Mouse (Mus musculus) inflammation-experienced regulatory T-cells, adult 6 months (primary cell): ENCODE results near the gene Fer. TPM values are rescaled to one million over a fixed set of nuclear protein-coding genes. Genes with fewer than 3 reads are reported as not detected.

Source experiments
- ATAC-seq: one replicate; pipeline ENCODE4 v1.8.0; 2017
- polyA plus RNA-seq, 3 experiments: library from polyadenylated mRNA; unstranded; fragments of 100-300 nt; shearing (Covaris generic); gene quantifications; one replicate each; pipeline ENCODE4 v1.2.1; 2017

Fer gene
- polyA plus RNA-seq, 3 experiments from 2014 or later, result 0.91 TPM; not detected in 2

DNA sequence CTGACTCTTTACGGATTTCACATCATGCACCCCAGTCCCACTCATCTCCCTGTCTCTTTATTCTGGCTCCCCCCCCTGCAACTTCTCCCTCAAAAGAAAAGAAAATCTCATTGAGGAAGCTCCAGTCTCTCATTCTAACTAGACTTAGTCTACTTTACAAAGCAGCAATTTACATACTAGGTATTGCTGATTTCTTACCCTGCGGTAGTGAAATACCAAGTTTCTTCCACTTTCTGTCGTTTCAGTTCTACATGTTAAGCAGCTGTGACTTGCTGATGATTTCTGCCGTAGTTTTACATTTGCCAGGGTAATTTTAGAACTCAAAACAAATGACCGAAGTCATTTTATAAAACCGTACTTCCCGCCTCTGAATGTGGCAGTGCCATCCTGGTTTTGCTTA, 8.9 kb downstream of the Fer start:
- no peak for ATAC-seq

GRCm38 (mm10) chr17:63878889-63879288, 16.0 kb downstream of the Fer start:
- ATAC-seq, result no peak

DNA sequence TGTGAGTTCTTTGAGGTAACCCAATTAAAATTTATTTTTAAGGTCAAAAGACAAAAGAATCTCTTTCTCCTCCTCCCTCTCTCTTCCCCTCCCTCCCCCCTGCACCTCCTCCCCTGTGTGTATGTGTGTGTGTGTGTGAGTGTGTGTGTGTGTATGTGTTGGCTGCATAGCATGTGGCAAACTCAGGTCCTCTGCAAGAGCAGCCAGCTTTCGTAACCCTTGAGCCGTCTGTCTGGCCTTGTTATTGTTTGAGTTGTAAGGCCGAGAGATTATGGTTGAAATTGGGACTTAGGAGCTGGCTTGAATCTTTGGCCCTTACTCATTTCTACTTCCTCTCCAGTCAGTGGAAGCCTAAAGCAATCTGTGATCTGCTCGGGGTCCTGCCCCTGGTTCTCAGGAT, 17.1 kb downstream of the Fer start:
- no peak for ATAC-seq

GRCm38 (mm10) chr17:63886988-63887387, 24.1 kb downstream of the Fer start:
- no peak for ATAC-seq

DNA sequence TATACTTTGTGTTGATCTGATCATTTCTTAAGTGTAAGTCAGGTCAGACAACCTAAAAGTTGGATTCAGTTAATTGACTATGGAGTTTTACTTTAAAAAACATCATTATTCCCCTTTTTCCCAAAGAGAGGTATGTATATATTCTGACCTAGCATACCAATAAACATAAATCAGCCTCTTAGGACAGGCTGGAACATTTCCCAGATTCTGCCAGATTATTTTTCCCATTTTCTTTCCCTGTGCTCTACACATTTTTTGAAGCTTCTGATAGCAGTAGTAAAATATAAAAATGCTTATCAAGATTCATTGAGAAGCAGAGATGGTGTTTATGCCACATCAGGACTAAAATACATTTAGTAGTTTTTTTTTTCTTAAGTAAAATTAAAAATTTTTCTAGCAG, 27.7 kb downstream of the Fer start:
- ATAC-seq, result no peak

GRCm38 (mm10) chr17:63895829-63896228, 33.0 kb downstream of the Fer start:
- no peak for ATAC-seq

GRCm38 (mm10) chr17:63897050-63897449, 34.2 kb downstream of the Fer start:
- no peak for ATAC-seq

- no peak for ATAC-seq
Measured at GRCm38 (mm10) chr17:63909297-63909696, 46.4 kb downstream of the Fer start.

DNA sequence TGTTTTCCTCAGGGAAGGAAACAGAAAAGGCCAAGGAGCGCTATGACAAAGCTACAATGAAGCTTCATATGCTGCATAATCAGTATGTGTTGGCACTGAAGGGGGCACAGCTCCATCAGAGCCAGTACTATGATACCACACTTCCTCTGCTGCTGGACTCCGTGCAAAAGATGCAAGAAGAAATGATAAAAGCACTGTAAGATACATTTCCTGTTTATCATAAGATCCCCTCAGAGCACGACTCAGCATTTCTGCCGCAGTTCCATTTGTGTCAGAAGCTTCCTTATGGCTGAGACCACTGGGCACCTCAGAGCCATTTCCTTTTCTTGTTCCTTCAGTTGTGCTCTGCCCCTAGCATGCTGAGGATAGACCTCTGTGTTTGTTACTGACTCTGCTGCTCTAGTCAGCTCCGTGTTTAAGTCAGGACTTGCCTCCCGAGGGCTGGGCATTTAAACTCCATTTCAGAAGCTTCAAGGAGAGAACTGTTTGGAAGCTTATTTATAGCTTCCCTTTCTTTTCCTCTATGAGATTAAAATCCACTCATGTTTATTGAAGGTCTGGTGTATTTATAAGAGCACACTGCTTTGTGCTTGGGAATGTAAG, 58.8 kb downstream of the Fer start:
- no peak for ATAC-seq

GRCm38 (mm10) chr17:63925581-63925980, 62.7 kb downstream of the Fer start:
- no peak for ATAC-seq

GRCm38 (mm10) chr17:63930634-63931033, 67.8 kb downstream of the Fer start:
- ATAC-seq, result no peak

- ATAC-seq, result no peak
Measured at GRCm38 (mm10) chr17:63931556-63931955, 68.7 kb downstream of the Fer start.

DNA sequence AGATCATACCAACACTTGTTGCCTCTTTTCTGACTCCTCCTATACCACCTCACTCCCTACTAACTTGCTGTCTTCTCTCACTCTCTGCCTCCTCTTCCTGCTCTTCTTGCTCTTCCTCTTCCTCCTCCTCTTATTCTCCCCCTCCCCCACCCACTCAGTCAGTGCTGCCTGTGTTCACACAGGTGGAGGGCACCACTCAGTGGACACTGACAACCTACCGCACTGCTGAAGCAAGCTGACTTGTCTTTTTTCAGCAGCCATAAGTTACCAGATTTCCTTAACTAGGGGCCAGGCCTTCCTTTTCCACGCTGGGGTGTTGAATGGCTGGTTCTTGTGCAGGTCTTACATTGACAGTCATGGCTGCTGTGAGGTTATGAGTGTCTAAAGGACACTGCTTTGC, 72.5 kb downstream of the Fer start:
- no peak for ATAC-seq

DNA sequence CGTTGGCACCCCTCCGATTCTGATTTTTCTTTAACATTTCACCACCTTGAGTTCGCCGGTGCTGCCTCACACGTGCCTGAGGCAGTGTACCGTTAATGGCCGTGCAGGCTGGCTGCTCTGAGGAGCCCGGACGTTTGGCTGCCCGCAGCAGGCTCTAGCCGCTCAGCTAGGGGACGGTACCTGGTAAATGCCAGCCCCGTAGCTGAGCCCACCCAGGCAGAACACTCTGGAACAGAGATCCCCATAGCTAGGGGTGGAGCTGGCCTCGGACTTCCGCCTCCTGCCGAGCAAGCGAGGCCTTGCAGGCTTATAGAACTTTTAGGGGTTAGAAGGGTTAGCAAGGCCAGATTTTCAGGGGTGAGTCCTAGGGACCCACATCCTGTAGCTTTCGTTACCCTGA, 75.0 kb downstream of the Fer start:
- no peak for ATAC-seq

- ATAC-seq, result no peak
Measured at GRCm38 (mm10) chr17:63946772-63947171, 83.9 kb downstream of the Fer start.

DNA sequence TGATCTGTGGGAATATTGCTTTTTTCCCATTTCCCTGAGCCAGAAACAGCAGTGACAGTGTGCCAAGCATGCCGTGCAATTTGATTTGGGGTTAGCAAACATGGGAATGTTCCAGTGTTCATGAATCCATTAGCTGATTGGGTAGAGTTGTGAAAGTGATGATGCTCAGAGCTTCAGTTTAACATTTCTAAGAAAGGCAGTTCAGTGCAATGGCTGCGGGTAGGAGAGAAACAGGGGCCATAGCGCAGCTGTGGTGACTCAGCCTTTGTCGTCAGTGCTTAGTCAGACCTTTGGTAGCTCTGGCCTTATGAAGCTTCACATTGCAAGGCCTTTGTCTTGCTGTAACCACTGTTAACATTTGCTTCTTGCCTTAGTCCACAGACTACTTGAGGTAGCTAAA, 85.9 kb downstream of the Fer start:
- ATAC-seq, result no peak

GRCm38 (mm10) chr17:63951436-63951835, 88.6 kb downstream of the Fer start:
- no peak for ATAC-seq

DNA sequence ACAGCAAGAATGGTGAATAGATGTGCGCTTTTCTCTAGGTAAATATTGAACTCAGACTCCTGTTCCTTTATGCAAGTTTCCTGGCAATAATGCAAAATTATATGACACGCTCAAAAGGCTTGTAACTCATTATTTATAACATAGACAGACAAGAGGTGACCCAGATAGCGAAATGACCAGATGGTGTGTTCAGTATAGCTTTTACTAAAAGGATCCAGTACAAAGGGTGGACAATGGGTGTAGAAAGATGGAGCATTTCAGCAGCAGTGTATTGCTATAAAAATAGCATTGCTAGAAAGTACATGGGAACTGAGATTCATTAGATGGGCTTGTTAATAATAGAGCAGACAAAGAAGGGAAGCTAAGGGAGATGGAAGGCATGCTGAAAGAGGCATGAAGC, 104.2 kb downstream of the Fer start:
- no peak for ATAC-seq

DNA sequence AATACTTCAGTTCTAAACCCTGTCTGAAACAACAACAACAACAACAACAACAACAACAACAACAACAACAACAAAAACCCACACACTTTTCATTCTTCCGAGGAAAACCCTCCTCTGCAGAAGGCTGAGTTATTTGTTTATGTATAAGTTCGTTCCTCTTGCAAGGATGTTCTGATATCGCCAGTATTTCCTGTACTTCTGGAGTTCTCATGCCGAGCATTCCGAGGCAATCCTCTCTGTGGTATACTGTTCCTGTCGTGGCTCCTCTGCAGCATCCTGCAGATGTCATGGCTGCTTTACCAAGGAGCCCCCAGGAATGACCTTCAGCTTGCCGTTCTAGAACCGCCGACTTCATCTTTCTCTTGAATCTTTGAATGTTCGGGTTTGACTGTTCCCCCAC, 106.6 kb downstream of the Fer start:
- no peak for ATAC-seq

DNA sequence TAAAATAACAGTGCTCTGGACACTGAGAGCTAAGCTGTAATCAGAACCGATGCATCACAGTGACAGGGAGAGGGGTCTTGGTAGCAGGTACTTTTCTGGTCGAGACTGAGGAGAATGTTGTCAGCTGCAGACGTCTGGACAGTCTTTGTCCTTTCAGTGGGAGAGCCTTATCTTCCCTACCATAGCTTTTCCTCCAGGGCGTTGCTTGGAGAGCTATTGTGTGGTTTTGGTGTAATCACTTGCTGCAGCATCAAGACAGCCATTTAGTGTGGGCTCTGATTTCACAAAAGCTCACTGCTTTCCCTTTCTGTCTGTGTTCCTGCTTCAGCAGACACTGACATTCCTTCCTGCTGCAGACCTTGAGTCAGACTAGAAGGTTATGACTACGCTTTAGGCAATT, 107.4 kb downstream of the Fer start:
- no peak for ATAC-seq

- no peak for ATAC-seq
Measured at GRCm38 (mm10) chr17:63970939-63971338, 108.1 kb downstream of the Fer start.

DNA sequence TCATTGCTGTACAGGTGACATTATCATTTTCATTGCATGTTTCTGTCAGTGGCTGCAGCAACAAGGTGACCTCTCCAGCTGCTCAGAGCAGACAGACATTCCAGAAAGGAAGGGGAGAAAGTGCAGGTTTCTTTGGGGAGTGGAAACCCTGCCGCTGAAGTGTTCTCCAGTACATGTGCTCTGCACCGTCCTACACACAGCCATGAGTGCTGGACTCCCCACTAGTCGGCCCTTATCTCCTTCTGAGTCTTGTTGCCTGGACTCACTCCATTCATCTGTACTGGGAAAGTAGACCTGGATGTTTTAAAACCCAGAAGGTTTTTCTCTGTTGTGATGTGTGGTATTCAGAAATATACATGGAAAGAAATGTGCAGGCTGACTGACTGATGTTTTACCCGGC, 109.3 kb downstream of the Fer start:
- ATAC-seq, result no peak

- no peak for ATAC-seq
Measured at GRCm38 (mm10) chr17:63973806-63974205, 110.9 kb downstream of the Fer start.

- ATAC-seq, result no peak
Measured at GRCm38 (mm10) chr17:63974253-63974652, 111.4 kb downstream of the Fer start.

- ATAC-seq, result no peak
Measured at GRCm38 (mm10) chr17:63978794-63979571, 116.1 kb downstream of the Fer start.
